Mouse (Mus musculus) Patski (cell line): ENCODE data around the gene Mup16. TPM values are rescaled to one million over a fixed set of nuclear protein-coding genes. Genes with fewer than 3 reads are reported as not detected.
"Not testable (repeated sequence)": the region's sequence is repeated elsewhere in the genome, so short reads cannot be mapped to it uniquely, and the experiment has no call there.

Experiments used
- ATAC-seq: fragments of 100-300 bp; one replicate; pipeline ENCODE4 v1.8.0; 2021
- CTCF ChIA-PET: fragments of 350-600 bp; sonication (Branson Sonifier 250); formaldehyde crosslinking; loops from one replicate; lab custom pipeline; 2022; ENCODE audit warnings: inconsistent platforms; lab: Charles Lee
- POLR2A ChIA-PET: fragments of 350-600 bp; sonication (Branson Sonifier 250); formaldehyde crosslinking; loops from one replicate; lab custom pipeline; 2022; ENCODE audit warnings: antibody characterized with exemption, inconsistent platforms; lab: Charles Lee
- DNase-seq: peaks from one replicate; pipeline ENCODE4 v3.0.0-alpha.2; 2011; ENCODE audit warnings: low read depth, low spot score
- H3K27me3 ChIP-seq: fragments of 371-371 bp; one replicate; pipeline ENCODE4 v1.5.1; 2021
- in situ Hi-C: fragments of 300-500 bp; cut with MboI; formaldehyde crosslinking; loops from 3 replicates; pipeline ENCODE4 v1.11.1; 2018; ENCODE audit warnings: low pct_unique_long_range_greater_than_20kb, mixed read lengths
- polyA plus RNA-seq: library from polyadenylated mRNA; unstranded; gene quantifications from one replicate; pipeline ENCODE4 v1.2.3, GENCODE M21; 2021

The Mup16 gene
- not detected for polyA plus RNA-seq

DNA sequence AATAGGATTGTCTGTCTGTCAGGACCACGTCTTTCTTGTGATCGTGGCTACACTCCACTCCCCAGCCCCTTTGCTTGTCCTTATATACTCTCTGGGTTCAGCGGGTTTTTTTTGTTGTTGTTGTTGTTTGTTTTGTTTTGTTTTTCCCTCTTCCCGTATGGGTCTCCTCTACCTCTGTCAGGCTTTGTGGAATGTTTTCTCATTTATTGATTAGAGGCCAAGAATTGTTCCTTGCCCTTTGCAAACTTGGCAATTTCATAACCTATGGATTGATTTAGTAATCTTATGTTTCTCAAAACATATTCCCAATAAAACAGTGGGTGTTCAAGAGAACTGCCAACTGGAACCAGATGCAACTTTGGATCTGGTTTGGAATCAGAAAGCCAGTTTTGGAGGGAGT lies at the start of gene Mup16:
TSS of gene Mup16 (minus strand) at position 101 of the 400 bp plus-strand sequence.
- CTCF ChIA-PET, ATAC-seq, POLR2A ChIA-PET, H3K27me3 ChIP-seq, in situ Hi-C loops, DNase-seq: not testable (repeated sequence)

DNA sequence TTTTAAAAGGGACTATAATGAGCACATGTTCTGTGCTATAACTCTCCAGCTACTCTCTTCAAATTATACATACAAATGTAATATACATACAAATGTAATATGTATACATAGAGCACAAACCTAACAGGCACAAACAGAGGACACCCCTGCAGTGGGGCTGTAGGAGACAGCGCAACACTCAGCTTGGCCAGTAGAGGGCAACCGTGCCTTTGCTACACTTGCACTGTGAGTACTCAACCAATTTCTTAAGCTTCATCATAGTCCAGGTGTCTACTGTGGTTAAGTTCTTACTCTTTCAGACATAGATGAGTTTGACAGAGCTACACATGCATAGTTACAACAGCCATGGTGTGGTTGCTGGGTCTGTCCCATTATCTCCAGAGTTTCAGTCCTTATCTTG lies 36.6 kb upstream of the Mup16 start:
- DNase-seq, ATAC-seq, in situ Hi-C loops, H3K27me3 ChIP-seq, CTCF ChIA-PET, POLR2A ChIA-PET: not testable (repeated sequence)

Other genes with a start within 250 kb of the Mup16 start
- not detected for gene Mup14, start 215.5 kb downstream of the Mup16 start, polyA plus RNA-seq
- gene Mup15, start 79.8 kb downstream of the Mup16 start, polyA plus RNA-seq, result not detected
- gene Mup17, start 76.3 kb upstream of the Mup16 start, polyA plus RNA-seq, result not detected
- not detected for gene Mup18, start 154.6 kb upstream of the Mup16 start, polyA plus RNA-seq